Mouse (Mus musculus) layer of hippocampus, postnatal 10 days (tissue): ENCODE data around the gene Map1lc3a. TPM values are rescaled to one million over a fixed set of nuclear protein-coding genes. Genes with fewer than 3 reads are reported as not detected.

Experiments used
- DNase-seq, 2 experiments: peaks; one replicate each; pipeline ENCODE4 v3.0.0; 2021; ENCODE audit warnings: low spot score in 2 of 2
- total RNA-seq, 2 experiments: library from RNA; stranded (reverse); gene quantifications; 2 replicates each; pipeline ENCODE4 v1.2.3; 2021

Map1lc3a gene
- total RNA-seq, 2 experiments from 2014 or later = 416 to 434 TPM

- no peak for DNase-seq
Observed at GRCm38 (mm10) chr2:155284647-155285046, 8.6 kb downstream of the Map1lc3a start.

DNA sequence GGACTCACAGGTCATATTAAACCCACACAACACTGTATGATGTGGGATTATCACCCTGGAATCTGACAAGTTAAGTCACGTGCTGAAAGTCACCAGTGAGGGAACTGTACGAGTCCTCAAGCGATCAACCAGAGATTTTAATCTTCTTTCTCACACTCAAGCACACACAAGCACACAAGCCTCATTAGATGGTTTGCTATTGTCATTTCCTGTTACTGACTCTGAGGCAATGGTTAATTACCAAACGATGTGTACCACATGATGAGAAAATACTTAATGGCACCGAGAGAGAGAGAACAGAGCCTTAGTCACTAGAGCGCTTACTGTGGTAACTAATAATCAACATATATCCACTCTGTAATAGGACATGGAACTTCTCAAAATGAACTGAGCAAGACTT is 9.6 kb downstream of the Map1lc3a start:
- no peak for DNase-seq

- no peak for DNase-seq
Observed at GRCm38 (mm10) chr2:155287456-155288250, 11.6 kb downstream of the Map1lc3a start.

GRCm38 (mm10) chr2:155290066-155290465 is 14.0 kb downstream of the Map1lc3a start:
- no peak for DNase-seq

DNA sequence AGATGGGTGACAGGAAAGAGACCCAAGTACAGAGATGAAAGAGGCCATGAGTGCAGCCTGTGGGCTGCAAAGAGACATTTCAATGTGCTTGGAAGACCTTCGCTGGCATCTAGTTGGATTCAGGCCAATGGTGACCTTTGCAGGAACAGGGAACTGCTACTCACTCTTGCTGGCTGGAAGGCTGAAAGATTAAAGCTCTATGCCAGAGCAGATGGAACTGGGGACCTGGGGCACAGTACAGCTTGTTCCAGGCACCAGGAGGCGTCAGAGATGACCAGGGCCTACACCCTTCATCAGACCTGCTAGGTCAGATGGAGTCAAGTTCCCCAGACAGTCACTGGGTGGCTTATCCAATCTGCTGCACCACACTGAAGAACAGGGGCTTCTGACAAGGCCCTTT is 17.3 kb downstream of the Map1lc3a start:
- no peak for DNase-seq

DNA sequence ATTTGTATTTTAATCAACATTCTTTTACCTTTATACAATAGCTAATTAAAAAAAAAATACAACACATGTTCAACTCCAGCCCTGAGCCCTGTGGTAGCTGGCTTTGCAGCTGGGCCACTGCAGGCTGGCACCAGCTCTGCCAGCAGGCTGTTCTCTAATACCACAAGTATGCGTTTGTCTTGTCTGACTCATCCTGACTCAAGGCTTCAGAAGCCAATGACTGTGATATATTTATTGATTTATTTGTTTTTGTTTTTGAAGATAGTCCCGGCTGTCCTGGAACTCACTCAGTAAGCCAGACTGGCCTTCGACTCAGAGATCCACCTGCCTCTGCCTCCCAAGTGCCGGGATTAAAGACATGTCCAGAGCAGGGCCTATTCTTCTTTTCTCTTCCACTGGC is 17.8 kb downstream of the Map1lc3a start:
- no peak for DNase-seq

DNA sequence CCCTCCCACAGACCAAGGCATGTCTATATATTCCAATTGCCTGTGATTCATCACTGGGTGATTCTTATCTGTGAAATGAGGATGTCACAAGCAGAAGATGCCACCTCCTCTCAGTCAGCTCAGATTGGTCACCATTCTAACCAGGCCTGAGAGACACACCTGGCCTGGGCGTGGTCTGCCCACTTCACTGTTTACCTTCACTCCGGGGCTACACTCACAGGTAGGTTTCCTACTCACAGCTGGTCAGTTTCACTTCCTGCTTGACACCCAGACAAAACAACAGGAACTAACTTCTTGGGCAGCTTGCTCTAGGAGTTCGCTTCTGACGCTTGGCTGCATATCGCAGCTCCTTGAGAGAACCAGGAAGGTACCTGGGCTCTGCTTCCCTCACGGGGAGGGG is 19.4 kb downstream of the Map1lc3a start:
- DNase-seq = no peak

- DNase-seq = no peak
Observed at GRCm38 (mm10) chr2:155299563-155299962, 23.5 kb downstream of the Map1lc3a start.

- peak in 1 of 2 experiments; percentile 16 for DNase-seq
Observed at GRCm38 (mm10) chr2:155308936-155309592, 33.0 kb downstream of the Map1lc3a start.

DNA sequence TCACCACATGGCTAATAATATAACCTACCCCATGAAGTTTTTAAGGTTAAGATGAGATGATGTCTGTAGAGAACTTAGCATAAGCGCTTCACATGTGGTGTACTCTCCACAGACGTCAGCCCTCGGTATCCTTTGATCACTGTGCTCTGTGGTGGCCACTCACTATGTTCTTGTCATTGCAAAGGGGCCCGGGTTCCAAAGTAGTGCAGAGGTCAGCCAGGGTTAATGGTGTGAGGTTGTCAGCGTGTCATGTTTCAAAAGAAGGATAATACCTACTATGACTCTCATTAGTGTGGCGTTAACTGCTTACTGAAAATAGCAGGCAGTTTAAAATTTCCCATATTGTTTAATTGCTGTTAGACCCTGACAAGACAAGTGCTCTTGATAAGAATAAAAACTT is 37.6 kb downstream of the Map1lc3a start:
- DNase-seq = no peak

GRCm38 (mm10) chr2:155318618-155319017 is 42.5 kb downstream of the Map1lc3a start:
- DNase-seq = no peak

DNA sequence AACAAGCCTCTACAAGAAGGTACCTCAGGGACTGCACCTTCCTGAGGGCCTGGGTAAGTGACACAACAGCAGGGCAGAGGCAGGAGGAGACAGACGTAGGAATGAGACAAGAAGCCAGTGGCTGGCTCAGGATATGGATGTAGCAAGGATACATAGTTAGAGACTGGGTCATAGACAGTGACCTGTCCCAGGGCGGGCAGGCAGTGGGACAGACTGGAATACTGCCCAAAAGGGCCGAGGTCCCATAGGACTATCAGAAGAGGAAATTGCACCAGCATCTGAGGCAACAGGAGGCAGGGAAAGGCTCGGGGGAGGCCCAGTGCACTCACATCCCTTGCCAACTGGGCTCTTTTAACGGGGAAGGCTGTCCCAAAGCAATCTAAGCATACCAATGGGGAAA is 44.5 kb downstream of the Map1lc3a start:
- DNase-seq = no peak

DNA sequence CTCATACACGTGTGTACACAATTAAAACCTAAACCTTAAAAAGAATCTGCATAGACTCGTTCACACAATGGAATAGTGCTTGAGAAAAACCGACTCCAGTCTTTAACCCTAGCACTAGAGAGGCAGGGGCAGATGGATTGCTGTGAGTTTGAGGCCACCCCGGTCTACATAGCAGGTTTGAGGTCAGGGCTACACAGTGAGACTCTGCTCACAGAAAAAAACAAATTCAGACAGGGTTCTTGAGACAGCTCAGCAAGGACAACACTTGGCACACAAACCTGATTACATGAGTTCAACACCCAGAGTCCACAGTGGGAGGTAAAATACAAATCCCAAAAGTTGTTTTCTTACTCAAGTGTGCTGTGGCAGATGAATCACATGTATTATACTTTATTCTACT is 49.9 kb downstream of the Map1lc3a start:
- no peak for DNase-seq

Other genes starting within 250 kb of the Map1lc3a start
- gene Ahcy, start 201.8 kb upstream of the Map1lc3a start, total RNA-seq = 10 to 100 TPM; 12.6 to 15.3 TPM
- 10 to 100 TPM; 36.0 to 40.0 TPM for gene Itch, start 142.8 kb upstream of the Map1lc3a start, total RNA-seq
- gene Dynlrb1, start 39.8 kb upstream of the Map1lc3a start, total RNA-seq = 100 to 1,000 TPM; 360 to 414 TPM
- gene Pigu, start 81.1 kb downstream of the Map1lc3a start, total RNA-seq = 10 to 100 TPM; 23.8 to 27.9 TPM
- gene Trp53inp2, start 104.8 kb downstream of the Map1lc3a start, total RNA-seq = 100 to 1,000 TPM; 189 to 198 TPM
- 10 to 100 TPM; 67.5 to 70.5 TPM for gene Ncoa6, start 197.6 kb downstream of the Map1lc3a start, total RNA-seq
- 10 to 100 TPM; 48.9 to 56.2 TPM for gene Acss2, start 241.7 kb downstream of the Map1lc3a start, total RNA-seq
- gene Ggt7, start 241.9 kb downstream of the Map1lc3a start, total RNA-seq = 100 to 1,000 TPM in 1 of 2 experiments, 10 to 100 TPM in 1; 95.2 to 101 TPM